Mouse (Mus musculus): ENCODE data around the gene Lancl2. TPM values are rescaled to one million over a fixed set of nuclear protein-coding genes. Genes with fewer than 3 reads are reported as not detected.

Gene Lancl2
- polyA plus RNA-seq, 1 experiment from 2014 or later, result 23.7 TPM

- Histone ChIP-seq H3K4me1 (replicated peaks; ENCODE audit: insufficient read depth, low read length) (no peaks in the 10 kb centered on the region), H3K9ac (ENCODE audit: low read depth, low read length) (no peak overlapping the region), H3K27me3 (ENCODE audit: insufficient read depth, low read length) (no peaks in the 10 kb centered on the region), H3K4me3 (replicated peaks; ENCODE audit: low read depth, low read length) (no peak overlapping the region), H3K9me3 (replicated peaks; ENCODE audit: low read length) (no peaks in the 10 kb centered on the region), H3K36me3 (ENCODE audit: insufficient read depth, low read length) (0 out of 2 replicates have a peak, but pooled peaks cover 3% of the 10 kb centered on the region), H3K4me2 (ENCODE audit: low read length) (no peak overlapping the region), H3K27ac (no peak overlapping the region)
- ATAC-seq (replicated peaks; ENCODE audit: low FRiP score, low read depth), result no peak
- peak; percentile 14 for DNase-seq (ENCODE audit: low spot score)
- peak; percentile 63 for TF ChIP-seq CTCF (IDR thresholded peaks at IDR 0.05; ENCODE audit: low read depth)
- 86% methylated on average over 2 of the region's 2 CpGs for WGBS
These were observed 41.0 kb downstream of the Lancl2 start for GRCm38 (mm10) chr6:57743333-57743732.

- ATAC-seq (replicated peaks; ENCODE audit: low FRiP score, low read depth) (no peak; the same call in 1 of the 2 replicates), DNase-seq (ENCODE audit: low spot score) (no peak)
- Histone ChIP-seq H3K27me3 (ENCODE audit: insufficient read depth, low read length) (no peaks in the 10 kb centered on the region), H3K9ac (ENCODE audit: low read depth, low read length) (no peak overlapping the region), H3K4me3 (replicated peaks; ENCODE audit: low read depth, low read length) (no peak overlapping the region), H3K4me2 (ENCODE audit: low read length) (no peak overlapping the region), H3K4me1 (replicated peaks; ENCODE audit: insufficient read depth, low read length) (no peaks in the 10 kb centered on the region), H3K36me3 (ENCODE audit: insufficient read depth, low read length) (0 out of 2 replicates have a peak, but pooled peaks cover 3% of the 10 kb centered on the region), H3K27ac (no peak overlapping the region), H3K9me3 (replicated peaks; ENCODE audit: low read length) (no peaks in the 10 kb centered on the region)
- WGBS, result 92% methylated on average over 2 of the region's 2 CpGs
- TF ChIP-seq CTCF (IDR thresholded peaks at IDR 0.05; ENCODE audit: low read depth), result no peak
These were observed 41.8 kb downstream of the Lancl2 start for GRCm38 (mm10) chr6:57744123-57744522.

GRCm38 (mm10) chr6:57744974-57745747 is 42.8 kb downstream of the Lancl2 start:
- H3K9me3 ChIP-seq (replicated peaks; ENCODE audit: low read length), result no peaks in the 10 kb centered on the region
- H3K4me1 ChIP-seq (replicated peaks; ENCODE audit: insufficient read depth, low read length), result no peaks in the 10 kb centered on the region
- H3K27me3 ChIP-seq (ENCODE audit: insufficient read depth, low read length), result no peaks in the 10 kb centered on the region
- H3K36me3 ChIP-seq (ENCODE audit: insufficient read depth, low read length), result no peaks in the 10 kb centered on the region
- H3K4me2 ChIP-seq (ENCODE audit: low read length), result no peak overlapping the region
- DNase-seq (ENCODE audit: low spot score) (no peak), ATAC-seq (replicated peaks; ENCODE audit: low FRiP score, low read depth) (no peak)
- H3K9ac ChIP-seq (ENCODE audit: low read depth, low read length), result no peak overlapping the region
- 88% methylated on average over 4 of the region's 4 CpGs for whole genome bisulfite sequencing
- no peak overlapping the region for H3K4me3 ChIP-seq (replicated peaks; ENCODE audit: low read depth, low read length)
- H3K27ac ChIP-seq, result no peak overlapping the region
- TF ChIP-seq CTCF (IDR thresholded peaks at IDR 0.05; ENCODE audit: low read depth), result no peak

- no peak overlapping the region for H3K27ac ChIP-seq
- no peaks in the 10 kb centered on the region for H3K4me1 ChIP-seq (replicated peaks; ENCODE audit: insufficient read depth, low read length)
- H3K4me3 ChIP-seq (replicated peaks; ENCODE audit: low read depth, low read length), result no peak overlapping the region
- no peaks in the 10 kb centered on the region for H3K36me3 ChIP-seq (ENCODE audit: insufficient read depth, low read length)
- no peaks in the 10 kb centered on the region for H3K9me3 ChIP-seq (replicated peaks; ENCODE audit: low read length)
- no peak for TF ChIP-seq CTCF (IDR thresholded peaks at IDR 0.05; ENCODE audit: low read depth)
- no peak for DNase-seq (ENCODE audit: low spot score)
- H3K4me2 ChIP-seq (ENCODE audit: low read length), result no peak overlapping the region
- WGBS, result 95% methylated on average over 2 of the region's 2 CpGs
- no peak overlapping the region for H3K9ac ChIP-seq (ENCODE audit: low read depth, low read length)
- ATAC-seq (replicated peaks; ENCODE audit: low FRiP score, low read depth), result no peak
- H3K27me3 ChIP-seq (ENCODE audit: insufficient read depth, low read length), result no peaks in the 10 kb centered on the region
These were observed 43.4 kb downstream of the Lancl2 start for GRCm38 (mm10) chr6:57745748-57746129.

- no peak for TF ChIP-seq CTCF (IDR thresholded peaks at IDR 0.05; ENCODE audit: low read depth)
- Histone ChIP-seq H3K36me3 (ENCODE audit: insufficient read depth, low read length) (no peaks in the 10 kb centered on the region), H3K4me2 (ENCODE audit: low read length) (no peak overlapping the region), H3K4me3 (replicated peaks; ENCODE audit: low read depth, low read length) (no peak overlapping the region), H3K9me3 (replicated peaks; ENCODE audit: low read length) (no peaks in the 10 kb centered on the region), H3K27ac (no peak overlapping the region), H3K9ac (ENCODE audit: low read depth, low read length) (no peak overlapping the region), H3K4me1 (replicated peaks; ENCODE audit: insufficient read depth, low read length) (no peaks in the 10 kb centered on the region), H3K27me3 (ENCODE audit: insufficient read depth, low read length) (no peaks in the 10 kb centered on the region)
- 92% methylated on average over 9 of the region's 9 CpGs for WGBS
- DNase-seq (ENCODE audit: low spot score) (no peak), ATAC-seq (replicated peaks; ENCODE audit: low FRiP score, low read depth) (no peak)
These were observed 51.8 kb downstream of the Lancl2 start for GRCm38 (mm10) chr6:57753962-57754759.

GRCm38 (mm10) chr6:57763054-57763453 is 60.7 kb downstream of the Lancl2 start:
- DNase-seq (ENCODE audit: low spot score) (no peak), ATAC-seq (replicated peaks; ENCODE audit: low FRiP score, low read depth) (no peak)
- no peaks in the 10 kb centered on the region for H3K36me3 ChIP-seq (ENCODE audit: insufficient read depth, low read length)
- no peaks in the 10 kb centered on the region for H3K9me3 ChIP-seq (replicated peaks; ENCODE audit: low read length)
- no peak overlapping the region for H3K27ac ChIP-seq
- H3K4me2 ChIP-seq (ENCODE audit: low read length), result no peak overlapping the region
- no peak for TF ChIP-seq CTCF (IDR thresholded peaks at IDR 0.05; ENCODE audit: low read depth)
- no peak overlapping the region for H3K4me3 ChIP-seq (replicated peaks; ENCODE audit: low read depth, low read length)
- no peaks in the 10 kb centered on the region for H3K27me3 ChIP-seq (ENCODE audit: insufficient read depth, low read length)
- no peak overlapping the region for H3K9ac ChIP-seq (ENCODE audit: low read depth, low read length)
- no peaks in the 10 kb centered on the region for H3K4me1 ChIP-seq (replicated peaks; ENCODE audit: insufficient read depth, low read length)

Measured in kidney, postnatal 0 days (tissue).